Mouse (Mus musculus) T-helper 17 cell (primary cell): ENCODE results near the gene Olfr127.
"Not testable (repeated sequence)": the region's sequence is repeated elsewhere in the genome, so short reads cannot be mapped to it uniquely, and the experiment has no call there.

ENCODE experiments used
- in situ Hi-C, 2 experiments: fragments of 300-600 bp; cut with MboI, MseI; formaldehyde crosslinking; loops; 1 replicate in 1 of 2; 2 replicates in 1 of 2; pipeline ENCODE4 v1.15.1; 2025; ENCODE audit warnings: high pct_unique_total_duplicates in 2 of 2

Gene Olfr127

DNA sequence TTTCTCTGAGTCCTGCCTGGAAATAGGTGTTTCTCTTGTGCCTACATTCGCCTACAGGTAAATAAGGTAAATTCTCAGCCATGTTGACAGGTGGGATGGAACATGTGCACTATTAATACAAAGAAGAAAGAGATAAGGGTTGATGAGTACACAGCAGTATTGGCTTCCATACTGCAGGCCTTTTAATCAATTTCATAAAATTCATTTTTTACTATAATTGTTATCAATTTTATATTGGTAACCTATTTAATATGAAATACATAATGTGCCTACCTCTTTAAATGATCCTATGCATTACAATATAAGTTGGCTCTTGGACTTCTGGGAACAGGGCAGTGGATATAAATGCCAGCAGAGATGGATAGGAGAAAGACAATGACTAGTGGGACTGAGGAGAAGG, at the start of gene Olfr127:
Gene Olfr127 (plus strand): TSS at position 301 of the 400 bp plus-strand sequence.
- in situ Hi-C loops: no loop called here

DNA sequence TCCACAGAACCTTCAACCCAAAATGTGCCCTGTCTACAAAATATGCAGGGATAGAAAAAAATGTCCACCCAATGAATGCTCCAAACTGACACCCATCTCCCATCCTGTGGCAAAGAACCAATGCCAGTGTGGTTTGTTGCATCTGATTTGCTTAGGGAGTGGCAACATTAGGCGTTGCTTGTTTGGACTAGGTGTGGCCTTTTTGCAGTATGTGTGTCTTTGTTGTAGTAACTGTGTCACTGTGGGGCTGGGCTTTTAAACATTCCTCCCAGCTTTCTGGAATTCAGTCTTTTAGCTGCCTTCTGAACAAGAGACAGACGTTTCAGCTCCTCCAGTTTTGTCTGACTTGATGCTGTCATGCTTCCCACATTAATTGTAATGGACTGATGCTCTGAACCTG, 36.3 kb upstream of the Olfr127 start:
- in situ Hi-C loops: no loop called here

GRCm38 (mm10) chr17:37869676-37870205, 30.5 kb upstream of the Olfr127 start:
- in situ Hi-C loops: no loop called here

GRCm38 (mm10) chr17:37873830-37874229, 26.4 kb upstream of the Olfr127 start:
- in situ Hi-C loops: no loop called here

DNA sequence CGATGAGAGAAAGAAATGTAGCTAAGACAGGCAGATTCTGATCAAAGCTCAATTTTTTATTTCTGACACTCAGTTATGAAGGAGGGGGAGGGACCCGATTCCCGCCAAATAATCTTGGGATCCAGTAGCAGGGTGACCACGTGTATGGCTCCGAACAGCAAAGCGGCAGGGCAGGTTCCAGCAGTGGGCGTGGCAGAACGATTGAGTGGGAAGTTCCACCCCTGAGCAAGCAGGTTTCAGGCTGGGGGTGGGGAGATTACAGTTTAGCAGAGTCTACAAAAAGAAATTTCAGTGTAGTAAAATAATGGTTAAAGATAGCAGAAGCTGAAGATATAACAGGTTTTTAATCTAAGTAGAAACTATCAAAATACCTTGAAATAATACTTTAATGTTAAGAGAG, 6.6 kb downstream of the Olfr127 start:
- in situ Hi-C loops: not testable (repeated sequence)

GRCm38 (mm10) chr17:37920248-37920647, 20.0 kb downstream of the Olfr127 start, which contains the start of gene Olfr128:
Gene Olfr128, plus strand, starts transcription at chr17:37920548.
- in situ Hi-C loops: no loop called here

DNA sequence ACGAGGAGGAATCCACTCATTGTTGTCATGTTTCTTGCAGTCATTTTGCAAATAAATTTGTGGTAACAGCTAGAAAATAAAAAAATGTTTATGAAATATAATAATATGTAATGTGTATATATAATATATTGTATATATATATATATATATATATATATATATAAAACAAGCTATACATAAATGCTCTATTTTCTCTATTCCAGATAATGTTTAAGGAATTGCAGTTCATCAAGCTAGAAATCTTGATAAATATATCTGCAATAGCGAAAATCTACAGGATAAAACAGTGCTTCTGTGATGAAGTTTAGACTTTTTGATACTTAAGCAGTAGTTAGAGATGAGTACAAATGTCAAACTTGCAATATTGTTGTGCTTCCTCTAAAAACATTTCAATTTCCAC, 52.7 kb downstream of the Olfr127 start, which contains the start of gene Olfr761:
Gene Olfr761 (minus strand): TSS at position 101 of the 400 bp plus-strand sequence.
- in situ Hi-C loops: no loop called here
